Mouse (Mus musculus) stomach, postnatal 0 days (tissue): ENCODE measurements at regions not wholly inside any gene's neighbourhood (a gene's known extent, or its start where the extent isn't known, plus 50 kb on each side); places are given as distances from the start of the nearest gene placed in this dataset.

Experiments
- ATAC-seq: fragments of 200-750 bp; cut with Nextera tagmentation; 2 replicates; pipeline ENCODE4 v1.8.0; 2017; ENCODE audit not compliant: low FRiP score, low TSS enrichment
- DNase-seq: peaks from one replicate; pipeline ENCODE4 v3.0.0-alpha.2; 2016; ENCODE audit warnings: low spot score
- H3K27ac ChIP-seq: fragments of 300-500 bp; sonication (generic); replicated peaks from 2 replicates; pipeline ENCODE4 v1.5.1; 2014; ENCODE audit warnings: mild to moderate bottlenecking, control low read depth
- H3K27me3 ChIP-seq: fragments of 300-500 bp; sonication (generic); 2 replicates; pipeline ENCODE4 v1.6.1; 2014; ENCODE audit warnings: low read length; ENCODE audit not compliant: control insufficient read depth, insufficient read depth
- H3K36me3 ChIP-seq: fragments of 300-500 bp; sonication (generic); 2 replicates; pipeline ENCODE4 v1.6.1; 2014; ENCODE audit warnings: low read length, mixed read lengths; ENCODE audit not compliant: control insufficient read depth, insufficient read depth
- H3K4me1 ChIP-seq: fragments of 300-500 bp; sonication (generic); replicated peaks from 2 replicates; pipeline ENCODE4 v1.6.1; 2014; ENCODE audit warnings: antibody characterized with exemption; ENCODE audit not compliant: control insufficient read depth, insufficient read depth
- H3K4me2 ChIP-seq: fragments of 300-500 bp; sonication (generic); replicated peaks from 2 replicates; pipeline ENCODE4 v1.6.1; 2014; ENCODE audit warnings: low read depth, mild to moderate bottlenecking, control low read depth, moderate library complexity
- H3K4me3 ChIP-seq: fragments of 300-500 bp; sonication (generic); 2 replicates; pipeline ENCODE4 v1.5.1; 2014; ENCODE audit warnings: low read depth, low read length, control low read depth
- H3K9ac ChIP-seq: fragments of 300-500 bp; sonication (generic); 2 replicates; pipeline ENCODE4 v1.6.1; 2014; ENCODE audit warnings: mild to moderate bottlenecking, low read length, control low read depth, mixed read lengths
- H3K9me3 ChIP-seq: fragments of 300-500 bp; sonication (generic); 2 replicates; pipeline ENCODE4 v1.6.1; 2016; ENCODE audit warnings: low read length; ENCODE audit not compliant: control insufficient read depth
- CTCF ChIP-seq: IDR thresholded peaks from 2 replicates; pipeline ENCODE4 v1.5.1; 2016; ENCODE audit warnings: antibody characterized with exemption, low read depth, mild to moderate bottlenecking, moderate library complexity
- EP300 ChIP-seq: optimal IDR thresholded peaks from 2 replicates; pipeline ENCODE3; 2016; ENCODE audit warnings: antibody characterized with exemption
- WGBS: fragments of 180-500 bp; shearing (Covaris S2); extraction: QIAGEN DNeasy Blood & Tissue Kit; methylation state at CpG from one replicate; pipeline ENCODE4 v1.1.7; 2014; 5-methylcytosine and 5-hydroxymethylcytosine counted together

- no peak for DNase-seq
- H3K4me3 ChIP-seq = no peak overlapping the region
- 50% methylated on average over 1 of the region's 1 CpGs for WGBS
- no peak overlapping the region for H3K4me2 ChIP-seq
- no peak for TF ChIP-seq CTCF
- no peak for TF ChIP-seq EP300
- no peaks in the 10 kb centered on the region for H3K27me3 ChIP-seq
- H3K36me3 ChIP-seq = no peaks in the 10 kb centered on the region
- H3K4me1 ChIP-seq = no peaks in the 10 kb centered on the region
- no peak overlapping the region for H3K27ac ChIP-seq
- H3K9ac ChIP-seq = no peak overlapping the region
- H3K9me3 ChIP-seq = no peaks in the 10 kb centered on the region
- no peak for ATAC-seq
These were observed 115.4 kb upstream of the Prmt6 start for GRCm38 (mm10) chr3:110366151-110366550.

- TF ChIP-seq EP300 (no peak), CTCF (peak; percentile 45)
- H3K4me3 ChIP-seq = no peak overlapping the region
- H3K27me3 ChIP-seq = no peaks in the 10 kb centered on the region
- H3K4me2 ChIP-seq = no peak overlapping the region
- no peak overlapping the region for H3K27ac ChIP-seq
- no peaks in the 10 kb centered on the region for H3K36me3 ChIP-seq
- no peaks in the 10 kb centered on the region for H3K9me3 ChIP-seq
- no peak for ATAC-seq
- H3K4me1 ChIP-seq = no peaks in the 10 kb centered on the region
- H3K9ac ChIP-seq = no peak overlapping the region
- no peak for DNase-seq
- WGBS = 88% methylated on average over 2 of the region's 2 CpGs
These were observed 111.1 kb upstream of the Prmt6 start for GRCm38 (mm10) chr3:110361900-110362299.

- Histone ChIP-seq H3K9me3 (no peaks in the 10 kb centered on the region), H3K27ac (no peak overlapping the region), H3K4me3 (no peak overlapping the region), H3K27me3 (no peaks in the 10 kb centered on the region), H3K4me1 (no peaks in the 10 kb centered on the region), H3K4me2 (no peak overlapping the region), H3K36me3 (no peaks in the 10 kb centered on the region), H3K9ac (no peak overlapping the region)
- DNase-seq (no peak), ATAC-seq (no peak)
- TF ChIP-seq EP300 = no peak
- no peak for TF ChIP-seq CTCF
- WGBS = 77% methylated on average over 8 of the region's 8 CpGs
These were observed 106.2 kb upstream of the Prmt6 start for GRCm38 (mm10) chr3:110356822-110357594.

GRCm38 (mm10) chr3:110353654-110354053 is 102.9 kb upstream of the Prmt6 start:
- Histone ChIP-seq H3K4me3 (no peak overlapping the region), H3K4me1 (no peaks in the 10 kb centered on the region), H3K36me3 (no peaks in the 10 kb centered on the region), H3K27me3 (no peaks in the 10 kb centered on the region), H3K9me3 (no peaks in the 10 kb centered on the region), H3K9ac (no peak overlapping the region), H3K27ac (no peak overlapping the region), H3K4me2 (no peak overlapping the region)
- no peak for DNase-seq
- TF ChIP-seq EP300 (no peak), CTCF (no peak)
- 76% methylated on average over 1 of the region's 1 CpGs for WGBS
- ATAC-seq = no peak

- Histone ChIP-seq H3K4me2 (no peak overlapping the region), H3K4me3 (no peak overlapping the region), H3K4me1 (no peaks in the 10 kb centered on the region), H3K9ac (no peak overlapping the region), H3K36me3 (no peaks in the 10 kb centered on the region), H3K27ac (no peak overlapping the region), H3K9me3 (no peaks in the 10 kb centered on the region), H3K27me3 (no peaks in the 10 kb centered on the region)
- DNase-seq (no peak), ATAC-seq (no peak)
- 76% methylated on average over 5 of the region's 5 CpGs for WGBS
- TF ChIP-seq CTCF (no peak), EP300 (no peak)
These were observed 99.3 kb upstream of the Prmt6 start for GRCm38 (mm10) chr3:110350075-110350474.

GRCm38 (mm10) chr3:110349446-110349845 is 98.6 kb upstream of the Prmt6 start:
- Histone ChIP-seq H3K9ac (no peak overlapping the region), H3K27ac (no peak overlapping the region), H3K36me3 (no peaks in the 10 kb centered on the region), H3K27me3 (no peaks in the 10 kb centered on the region), H3K4me3 (no peak overlapping the region), H3K4me2 (no peak overlapping the region), H3K4me1 (no peaks in the 10 kb centered on the region), H3K9me3 (no peaks in the 10 kb centered on the region)
- WGBS = 84% methylated on average over 4 of the region's 4 CpGs
- DNase-seq = no peak
- no peak for ATAC-seq
- no peak for TF ChIP-seq CTCF
- TF ChIP-seq EP300 = no peak
